Mouse (Mus musculus) adrenal gland, adult 2 months (tissue): Measurements from ENCODE around the gene Astn1. TPM values are rescaled to one million over a fixed set of nuclear protein-coding genes. Genes with fewer than 3 reads are reported as not detected.

Experiments used
- DNase-seq: peaks from one replicate; pipeline ENCODE4 v3.0.0; 2021
- polyA plus RNA-seq: library from polyadenylated mRNA; depleted of rRNA; stranded (reverse); fragments of >200 nt; gene quantifications from 2 replicates; pipeline ENCODE4 v1.2.3, GENCODE M21; 2012
- total RNA-seq, 2 experiments: library from RNA; stranded (reverse); gene quantifications; 2 replicates each; pipeline ENCODE4 v1.2.3; 2021

The Astn1 gene
- total and polyA plus RNA-seq, 3 experiments: 7.4 to 8.6 (median 8.5) TPM

- no peak for DNase-seq
Measured at GRCm38 (mm10) chr1:158536195-158536594, 174.1 kb downstream of the Astn1 start.

DNA sequence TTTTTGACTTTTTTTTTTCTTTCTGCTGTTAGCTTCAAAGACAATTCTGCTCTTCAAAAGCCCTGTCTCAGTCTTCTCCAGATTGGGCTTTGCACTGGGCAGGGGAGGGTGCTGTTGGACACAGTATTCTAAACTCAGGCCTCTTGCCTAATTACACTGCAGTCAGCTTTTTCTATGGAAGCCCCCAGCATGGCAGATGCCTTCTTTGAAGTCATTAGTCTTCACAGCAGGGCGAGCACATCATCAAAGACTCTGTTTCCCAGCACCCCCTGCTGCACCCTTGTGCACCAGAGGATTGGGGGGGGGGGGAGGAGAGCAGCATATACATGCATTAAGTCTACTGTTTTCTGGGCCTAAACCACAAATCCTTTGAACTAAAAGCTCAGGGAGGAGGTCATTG, 174.8 kb downstream of the Astn1 start:
- DNase-seq: no peak

GRCm38 (mm10) chr1:158545095-158545494, 183.0 kb downstream of the Astn1 start:
- DNase-seq: no peak

GRCm38 (mm10) chr1:158546513-158546912, 184.4 kb downstream of the Astn1 start:
- no peak for DNase-seq

GRCm38 (mm10) chr1:158547592-158548211, 185.6 kb downstream of the Astn1 start:
- no peak for DNase-seq

GRCm38 (mm10) chr1:158548319-158548718, 186.2 kb downstream of the Astn1 start:
- DNase-seq: no peak

DNA sequence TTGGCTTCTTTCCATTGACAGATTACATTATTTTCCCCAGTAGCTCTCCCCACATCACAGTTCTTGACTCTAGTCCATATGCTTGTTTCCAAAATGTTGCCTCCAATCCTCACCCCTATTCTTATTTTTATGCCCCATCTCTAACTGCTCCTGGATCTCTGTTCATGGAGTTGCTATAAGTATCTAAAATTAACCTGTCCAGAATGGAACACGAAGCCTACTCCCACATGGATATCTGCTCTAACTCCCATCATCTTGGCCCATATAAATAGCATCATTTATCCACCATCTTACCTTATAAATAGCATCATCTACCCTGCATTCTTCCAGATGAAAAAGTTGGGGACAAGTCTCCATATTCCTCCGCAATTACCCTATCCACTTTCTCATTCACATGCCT, 187.5 kb downstream of the Astn1 start:
- DNase-seq: no peak

- DNase-seq: no peak
Measured at GRCm38 (mm10) chr1:158551951-158552350, 189.9 kb downstream of the Astn1 start.

DNA sequence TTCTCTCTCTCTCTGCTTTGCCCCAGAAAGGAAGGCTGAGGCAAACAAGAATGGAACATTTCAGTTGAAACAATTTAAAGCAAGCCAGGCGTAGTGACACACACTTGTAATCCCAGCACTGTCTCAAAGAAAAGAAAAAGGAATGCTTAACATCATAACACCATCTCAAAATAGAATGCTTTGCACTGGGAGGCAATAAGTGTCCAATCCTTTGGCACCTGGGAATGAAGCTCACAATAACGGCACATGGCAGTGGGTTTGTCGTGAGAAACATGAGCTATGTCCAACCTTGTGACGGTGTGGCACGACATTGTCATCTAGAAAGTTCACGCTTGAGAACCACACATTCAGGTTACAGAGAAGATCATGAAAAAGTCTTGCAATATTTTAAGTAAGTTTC, 191.3 kb downstream of the Astn1 start:
- no peak for DNase-seq

- no peak for DNase-seq
Measured at GRCm38 (mm10) chr1:158554020-158554505, 192.0 kb downstream of the Astn1 start.

- no peak for DNase-seq
Measured at GRCm38 (mm10) chr1:158573168-158573567, 211.1 kb downstream of the Astn1 start.

GRCm38 (mm10) chr1:158573597-158573996, 211.5 kb downstream of the Astn1 start:
- no peak for DNase-seq

- no peak for DNase-seq
Measured at GRCm38 (mm10) chr1:158575997-158576396, 213.9 kb downstream of the Astn1 start.

DNA sequence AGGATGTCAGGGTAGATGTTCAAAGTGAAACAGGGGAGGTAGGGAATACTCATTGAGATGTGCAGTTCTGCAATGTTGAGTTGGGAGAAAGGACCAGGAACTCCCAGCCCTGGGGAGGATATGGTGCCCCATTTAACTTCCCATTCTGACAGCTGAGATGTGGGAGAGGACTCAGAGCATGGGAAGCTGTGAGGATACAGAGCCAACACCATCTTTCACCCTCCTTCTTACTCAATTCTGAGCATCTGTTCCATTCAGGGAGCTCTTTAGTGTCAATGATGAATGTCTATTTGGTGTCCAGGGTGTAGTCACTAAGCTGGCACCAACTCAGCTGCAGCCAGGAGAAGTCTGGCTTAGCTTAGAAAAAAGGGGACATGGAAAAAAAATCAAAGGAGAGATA, 219.7 kb downstream of the Astn1 start:
- DNase-seq: no peak

- no peak for DNase-seq
Measured at GRCm38 (mm10) chr1:158588903-158589302, 226.8 kb downstream of the Astn1 start.

- peak; percentile 57 for DNase-seq
Measured at GRCm38 (mm10) chr1:158596726-158597448, 234.8 kb downstream of the Astn1 start.

DNA sequence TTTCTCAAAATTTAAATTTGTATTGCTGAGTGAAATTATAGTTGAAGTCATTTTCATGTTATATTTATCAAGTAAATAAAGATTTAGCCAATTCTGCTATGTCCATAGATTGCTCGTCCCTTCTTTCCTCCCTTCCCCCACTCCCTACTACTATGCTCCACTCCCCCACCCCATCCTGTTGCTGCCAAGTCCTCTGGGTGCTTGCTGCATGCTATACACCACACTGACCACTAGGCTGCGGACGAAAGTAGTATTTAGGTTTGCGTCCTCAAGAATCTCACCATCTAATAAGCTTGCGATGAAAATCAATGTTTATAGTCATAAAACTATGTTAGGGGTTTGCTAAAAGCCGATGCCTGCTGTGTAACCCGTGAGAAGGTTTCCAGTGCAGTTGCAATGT, 235.9 kb downstream of the Astn1 start:
- no peak for DNase-seq

- no peak for DNase-seq
Measured at GRCm38 (mm10) chr1:158599435-158599834, 237.4 kb downstream of the Astn1 start.

GRCm38 (mm10) chr1:158603056-158603455, 241.0 kb downstream of the Astn1 start:
- DNase-seq: no peak

- DNase-seq: no peak
Measured at GRCm38 (mm10) chr1:158604149-158604548, 242.1 kb downstream of the Astn1 start.

- DNase-seq: no peak
Measured at GRCm38 (mm10) chr1:158605597-158605996, 243.5 kb downstream of the Astn1 start.

GRCm38 (mm10) chr1:158606324-158606723, 244.3 kb downstream of the Astn1 start:
- DNase-seq: no peak

DNA sequence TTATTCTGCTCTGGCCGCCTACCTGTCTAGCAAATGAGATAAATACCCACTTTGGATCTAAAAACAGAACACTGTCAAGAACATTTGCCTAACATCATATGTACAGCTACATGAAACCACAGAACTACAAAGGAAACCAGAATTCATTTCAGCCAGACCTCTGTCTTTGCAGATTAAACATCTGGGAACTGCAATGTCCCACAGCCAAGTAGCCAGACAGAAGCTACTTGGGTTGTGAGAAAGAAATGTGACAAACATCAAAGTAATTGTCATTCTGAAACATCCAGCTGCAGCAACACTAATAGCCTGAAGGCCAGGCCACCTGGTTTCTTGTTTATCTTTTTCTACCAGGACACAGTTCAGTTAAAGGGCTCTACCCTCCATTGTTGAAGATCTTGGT, 245.1 kb downstream of the Astn1 start:
- DNase-seq: no peak

- DNase-seq: no peak
Measured at GRCm38 (mm10) chr1:158615202-158615601, 253.1 kb downstream of the Astn1 start.
